Mouse (Mus musculus) heart, postnatal 0 days (tissue): ENCODE results near the gene Dock1. TPM values are rescaled to one million over a fixed set of nuclear protein-coding genes. Genes with fewer than 3 reads are reported as not detected.

Experiments
- ATAC-seq: fragments of 200-750 bp; cut with Nextera tagmentation; 2 replicates; pipeline ENCODE4 v1.8.0; 2017; ENCODE audit warnings: low read depth, moderate number of reproducible peaks, moderate library complexity; ENCODE audit not compliant: insufficient read depth
- DNase-seq: peaks from one replicate; pipeline ENCODE4 v3.0.0-alpha.2; 2016; ENCODE audit warnings: low spot score
- H3K27ac ChIP-seq: fragments of 300-500 bp; sonication (generic); 2 replicates; pipeline ENCODE4 v1.5.1; 2014; ENCODE audit warnings: low read depth, mild to moderate bottlenecking
- H3K27me3 ChIP-seq: fragments of 300-500 bp; sonication (generic); 2 replicates; pipeline ENCODE4 v1.6.1; 2014; ENCODE audit warnings: low read length, mixed read lengths; ENCODE audit not compliant: control insufficient read depth, insufficient read depth
- H3K36me3 ChIP-seq: fragments of 300-500 bp; sonication (generic); replicated peaks from 2 replicates; pipeline ENCODE4 v1.6.1; 2014; ENCODE audit warnings: low read length, mixed read lengths; ENCODE audit not compliant: control insufficient read depth, insufficient read depth
- H3K4me1 ChIP-seq: fragments of 300-500 bp; sonication (generic); 2 replicates; pipeline ENCODE4 v1.6.1; 2014; ENCODE audit warnings: antibody characterized with exemption; ENCODE audit not compliant: control insufficient read depth, insufficient read depth
- H3K4me2 ChIP-seq: fragments of 300-500 bp; sonication (generic); 2 replicates; pipeline ENCODE4 v1.6.1; 2014; ENCODE audit warnings: low read depth, mild to moderate bottlenecking, low read length, moderate library complexity
- H3K4me3 ChIP-seq: fragments of 300-500 bp; sonication (generic); 2 replicates; pipeline ENCODE4 v1.5.1; 2014; ENCODE audit warnings: low read depth, low read length
- H3K9ac ChIP-seq: fragments of 300-500 bp; sonication (generic); replicated peaks from 2 replicates; pipeline ENCODE4 v1.6.1; 2014; ENCODE audit warnings: low read depth, low read length, mixed read lengths
- H3K9me3 ChIP-seq: fragments of 300-500 bp; sonication (generic); replicated peaks from 2 replicates; pipeline ENCODE4 v1.6.1; 2016; ENCODE audit warnings: low read length; ENCODE audit not compliant: control insufficient read depth
- CTCF ChIP-seq: IDR thresholded peaks from 2 replicates; pipeline ENCODE4 v1.5.1; 2016; ENCODE audit warnings: antibody characterized with exemption, control low read depth, low read depth
- EP300 ChIP-seq: IDR thresholded peaks from 2 replicates; pipeline ENCODE4 v1.6.1; 2016; ENCODE audit warnings: antibody characterized with exemption, low read depth
- WGBS: fragments of 180-500 bp; shearing (Covaris S2); extraction: QIAGEN DNeasy Blood & Tissue Kit; methylation state at CpG from one replicate; pipeline ENCODE4 v1.1.7; 2014; 5-methylcytosine and 5-hydroxymethylcytosine counted together
- polyA plus RNA-seq: library from polyadenylated mRNA; unstranded; fragments of >200 nt; fragmentation: Nextera tagmentation; extraction: Ambion mirVana; gene quantifications from 2 replicates; pipeline ENCODE4 v1.2.1, GENCODE M21; 2015
- total RNA-seq: library from RNA; depleted of rRNA; stranded (reverse); fragments of >200 nt; gene quantifications from 2 replicates; pipeline ENCODE4 v1.2.3, GENCODE M21; 2014; ENCODE audit warnings: low replicate concordance

The Dock1 gene
- total and polyA plus RNA-seq, 2 experiments from 2014 or later = 9.7 to 15.2 TPM

DNA sequence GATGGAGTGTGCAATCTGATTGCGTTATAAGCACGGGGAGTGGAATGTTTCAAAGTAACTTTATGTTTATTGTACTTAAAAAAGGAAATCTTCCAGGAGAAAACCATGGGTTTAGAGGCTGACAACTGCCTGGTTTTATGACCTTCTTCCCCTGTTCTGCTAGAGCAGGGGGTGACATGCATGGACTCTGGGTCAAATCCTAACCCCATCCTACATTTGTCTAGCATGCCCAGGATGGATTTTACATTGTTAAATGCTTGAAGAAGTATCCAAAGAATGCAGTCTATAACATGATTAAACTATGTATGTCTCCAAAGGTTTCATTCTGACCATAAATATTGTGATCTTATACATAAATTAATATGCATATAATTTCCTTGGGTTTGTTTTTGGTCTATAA lies 229.0 kb downstream of the Dock1 start:
- Histone ChIP-seq H3K4me3 (no peak overlapping the region), H3K4me2 (no peak overlapping the region), H3K36me3 (no peaks in the 10 kb centered on the region), H3K27ac (no peak overlapping the region), H3K27me3 (no peaks in the 10 kb centered on the region), H3K4me1 (no peaks in the 10 kb centered on the region; the same call in 1 of the 2 replicates), H3K9me3 (no peaks in the 10 kb centered on the region), H3K9ac (no peak overlapping the region)
- 92% methylated on average over 2 of the region's 2 CpGs for WGBS
- ATAC-seq = no peak
- TF ChIP-seq CTCF = no peak
- no peak for TF ChIP-seq EP300
- no peak for DNase-seq

- Histone ChIP-seq H3K27ac (no peak overlapping the region), H3K9me3 (no peaks in the 10 kb centered on the region), H3K4me2 (no peak overlapping the region), H3K4me3 (no peak overlapping the region), H3K36me3 (no peaks in the 10 kb centered on the region), H3K4me1 (no peaks in the 10 kb centered on the region), H3K9ac (no peak overlapping the region), H3K27me3 (no peaks in the 10 kb centered on the region)
- no peak for TF ChIP-seq EP300
- no peak for TF ChIP-seq CTCF
- 89% methylated on average over 2 of the region's 2 CpGs for WGBS
- ATAC-seq (no peak), DNase-seq (no peak)
These were observed 231.5 kb downstream of the Dock1 start for GRCm38 (mm10) chr7:134901992-134902391.

- no peak for DNase-seq
- Histone ChIP-seq H3K27me3 (peaks cover 12% of the 10 kb centered on the region), H3K36me3 (no peaks in the 10 kb centered on the region), H3K4me1 (peaks cover 2% of the 10 kb centered on the region; the same call in 1 of the 2 replicates), H3K9me3 (no peaks in the 10 kb centered on the region), H3K9ac (no peak overlapping the region), H3K4me2 (no peak overlapping the region), H3K27ac (no peak overlapping the region), H3K4me3 (no peak overlapping the region)
- ATAC-seq = no peak
- WGBS = 58% methylated on average over 2 of the region's 2 CpGs
- TF ChIP-seq EP300 (no peak), CTCF (no peak)
These were observed 261.4 kb downstream of the Dock1 start for GRCm38 (mm10) chr7:134931886-134932285.

DNA sequence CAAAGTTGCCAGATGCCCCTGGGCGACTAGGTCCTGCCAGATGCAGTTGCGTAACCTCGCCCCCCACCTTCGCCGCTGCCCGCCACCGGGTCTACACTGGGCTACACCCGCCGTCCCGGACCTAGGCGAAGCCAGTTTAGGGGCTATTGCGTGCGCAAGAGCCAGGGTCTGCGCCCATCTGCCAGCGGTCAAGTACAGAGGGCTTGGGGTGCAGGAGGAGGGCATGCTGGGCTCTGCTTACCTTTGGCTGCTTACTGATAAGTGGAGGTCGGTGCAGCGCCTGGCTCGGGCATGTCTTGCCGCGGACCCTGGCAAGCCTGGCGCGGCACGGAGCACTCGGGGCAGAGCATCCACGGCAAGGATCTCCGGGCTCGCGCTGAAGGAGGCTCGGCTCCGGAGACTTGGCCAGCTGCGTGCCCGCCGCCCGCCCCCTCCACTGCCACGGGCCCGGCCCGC lies 267.0 kb downstream of the Dock1 start:
- Histone ChIP-seq H3K4me3 (peak overlapping the region; percentile 56), H3K4me1 (peaks cover 3% of the 10 kb centered on the region; the same call in 1 of the 2 replicates), H3K9ac (no peak overlapping the region), H3K4me2 (peak overlapping the region; percentile 95), H3K9me3 (no peaks in the 10 kb centered on the region), H3K27ac (no peak overlapping the region), H3K36me3 (no peaks in the 10 kb centered on the region), H3K27me3 (peaks cover 35% of the 10 kb centered on the region)
- DNase-seq (no peak), ATAC-seq (no peak)
- TF ChIP-seq EP300 (no peak), CTCF (no peak)
- WGBS = 2% methylated on average over 31 of the region's 37 CpGs

- peak within 1 kb of the TSS; percentile 95 for H3K4me2 ChIP-seq
- TF ChIP-seq CTCF = peak; percentile 15; the same call in 1 of the 2 replicates
- TF ChIP-seq EP300 = no peak
- no peak within 1 kb of the TSS for H3K27ac ChIP-seq
- H3K4me1 ChIP-seq = peaks cover 3% of the 10 kb centered on the region; the same call in 1 of the 2 replicates
- H3K27me3 ChIP-seq = peaks cover 35% of the 10 kb centered on the region
- no peaks in the 10 kb centered on the region for H3K36me3 ChIP-seq
- WGBS = 1% methylated on average over 44 of the region's 71 CpGs
- DNase-seq = peak; percentile 25
- no peak within 1 kb of the TSS for H3K9ac ChIP-seq
- ATAC-seq = peak; percentile 66
- H3K4me3 ChIP-seq = peak within 1 kb of the TSS; percentile 56
- H3K9me3 ChIP-seq = no peaks in the 10 kb centered on the region
These were observed 267.6 kb downstream of the Dock1 start, which contains the start of gene Fam196a for GRCm38 (mm10) chr7:134937927-134938609. TSS of gene Fam196a (minus strand) at chr7:134938430.
